Mouse (Mus musculus) neural tube, embryonic 10.5 days (tissue): Measurements from ENCODE around the gene Pspn.

Experiments used
- DNase-seq: peaks from one replicate; pipeline ENCODE4 v3.0.0-alpha.2; 2017; ENCODE audit warnings: low spot score; ENCODE audit errors: extremely low spot score

The Pspn gene

GRCm38 (mm10) chr17:56963646-56964045, 36.2 kb downstream of the Pspn start:
- no peak for DNase-seq

DNA sequence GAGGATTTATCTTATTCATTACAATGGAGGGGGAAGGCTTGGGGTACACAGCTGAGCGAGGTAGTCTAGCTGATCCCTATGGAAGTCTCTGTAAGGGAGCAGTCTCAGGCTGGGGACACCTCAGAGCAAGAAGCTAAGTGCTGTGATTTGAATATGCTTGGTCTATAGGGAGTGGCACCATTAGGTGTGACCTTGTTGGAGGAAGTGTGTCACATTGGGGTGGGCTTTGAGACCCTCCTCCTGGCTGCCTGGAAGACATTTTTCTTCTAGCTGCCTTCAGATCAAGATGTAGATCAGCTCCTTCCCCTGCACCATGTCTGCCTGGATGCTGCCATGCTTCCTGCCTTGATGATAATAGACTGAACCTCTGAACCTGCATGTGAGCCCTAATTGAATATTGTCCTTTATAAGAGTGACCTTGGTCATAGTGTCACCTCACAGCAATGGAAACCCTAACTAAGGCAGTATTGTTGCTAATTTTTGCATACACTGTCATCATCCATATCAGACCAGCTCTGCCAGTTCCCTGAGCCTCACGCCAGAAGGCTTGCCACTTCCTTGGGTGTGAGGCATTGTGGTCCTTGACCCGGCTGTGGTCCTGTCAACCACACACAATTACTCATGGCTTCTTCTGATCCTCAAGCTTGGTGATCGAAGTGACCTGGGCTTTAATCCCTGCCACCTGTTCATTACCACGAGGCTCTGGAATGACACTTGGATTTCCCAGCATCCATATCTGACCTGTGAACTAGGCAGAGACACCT, 37.0 kb downstream of the Pspn start:
- no peak for DNase-seq

DNA sequence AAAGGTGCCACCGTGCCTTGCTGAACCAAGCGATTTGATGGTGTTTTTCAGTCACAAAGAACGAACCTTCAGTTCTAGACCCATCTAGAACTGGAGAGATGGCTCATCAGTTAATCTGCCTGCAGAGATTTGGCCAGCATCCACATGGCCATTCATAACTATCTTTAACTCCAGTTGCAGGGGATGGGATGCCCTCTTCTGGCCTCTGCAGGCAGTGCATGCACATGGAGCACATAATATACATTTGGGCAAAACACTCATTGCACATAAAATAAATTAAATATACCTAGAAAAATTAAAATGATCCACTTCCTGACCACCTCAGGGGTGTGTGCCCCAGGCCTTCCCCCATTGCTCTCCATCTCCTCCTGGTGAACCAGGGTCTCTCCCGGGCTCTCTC, 37.9 kb downstream of the Pspn start:
- DNase-seq, result no peak

DNA sequence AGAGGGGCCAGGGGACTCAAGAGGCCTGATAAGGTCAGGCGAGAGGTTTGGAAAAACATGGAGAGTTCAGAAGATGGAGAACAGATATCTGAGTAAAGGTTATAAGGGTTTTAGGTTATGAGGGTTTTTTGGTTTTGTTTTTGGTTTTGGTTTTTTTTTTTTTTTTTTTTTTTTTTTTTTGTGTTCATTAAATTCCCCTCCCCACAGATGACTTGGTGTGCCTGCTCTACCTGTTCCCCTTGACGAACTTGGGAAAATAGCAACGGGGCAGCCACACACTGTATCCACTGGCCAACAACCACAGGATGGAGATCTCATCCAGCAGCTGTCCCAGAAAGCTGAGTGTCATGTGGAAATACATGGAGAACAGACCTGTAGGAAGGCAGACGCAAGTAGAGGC, 41.2 kb downstream of the Pspn start:
- DNase-seq, result no peak

- no peak for DNase-seq
These were observed 41.9 kb downstream of the Pspn start for GRCm38 (mm10) chr17:56957763-56958429.

- no peak for DNase-seq
These were observed 44.9 kb downstream of the Pspn start for GRCm38 (mm10) chr17:56954871-56955270.

- no peak for DNase-seq
These were observed 47.2 kb downstream of the Pspn start for GRCm38 (mm10) chr17:56952639-56953038.

DNA sequence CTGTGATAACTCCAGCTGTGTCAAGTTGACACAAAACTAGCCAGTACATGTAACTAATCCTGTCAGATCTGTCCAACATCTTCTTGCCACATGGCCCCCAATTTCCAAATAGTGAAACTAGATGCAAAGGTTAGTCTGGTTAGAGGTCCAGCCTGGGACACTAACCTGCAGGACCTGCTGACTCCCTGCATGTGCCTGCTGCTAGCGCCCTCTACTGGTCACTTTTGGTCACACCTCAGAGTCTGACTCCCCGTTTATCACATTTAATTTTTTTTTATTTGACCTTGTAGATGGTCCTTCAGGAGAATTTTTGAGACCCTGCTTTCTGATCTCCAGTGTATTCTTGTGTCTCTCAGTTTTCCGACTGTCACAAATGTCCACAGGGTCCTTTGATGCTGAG, 48.9 kb downstream of the Pspn start:
- DNase-seq, result peak; percentile 59
